Mouse (Mus musculus) spleen, postnatal 4 days (tissue): Measurements from ENCODE around the gene Vps72.
"Not testable (repeated sequence)": the region's sequence is repeated elsewhere in the genome, so short reads cannot be mapped to it uniquely, and the experiment has no call there.

Source experiments
- DNase-seq, 2 experiments: peaks; one replicate each; pipeline ENCODE4 v3.0.0; 2022; ENCODE audit warnings: low spot score in 2 of 2

Gene Vps72

GRCm38 (mm10) chr3:95110911-95111726 lies at the start of gene Vps72:
Vps72 (plus strand) TSS chr3:95111022.
- DNase-seq = peak; percentile 86 to 91

- DNase-seq = no peak
Measured at GRCm38 (mm10) chr3:95063741-95064140, 47.1 kb upstream of the Vps72 start.

GRCm38 (mm10) chr3:95065553-95065952 lies 45.3 kb upstream of the Vps72 start:
- DNase-seq = no peak

GRCm38 (mm10) chr3:95066095-95066494 lies 44.7 kb upstream of the Vps72 start:
- no peak for DNase-seq

- no peak for DNase-seq
Measured at GRCm38 (mm10) chr3:95066570-95066969, 44.3 kb upstream of the Vps72 start.

- DNase-seq = no peak
Measured at GRCm38 (mm10) chr3:95071606-95072005, 39.2 kb upstream of the Vps72 start.

GRCm38 (mm10) chr3:95088071-95088470 lies 22.8 kb upstream of the Vps72 start:
- DNase-seq = no peak

- DNase-seq = no peak
Measured at GRCm38 (mm10) chr3:95100854-95101253, 10.0 kb upstream of the Vps72 start.

GRCm38 (mm10) chr3:95105121-95105520 lies 5.7 kb upstream of the Vps72 start:
- no peak for DNase-seq

- DNase-seq = no peak
Measured at GRCm38 (mm10) chr3:95105586-95106337, 5.1 kb upstream of the Vps72 start.

- peak; percentile 96 to 98 for DNase-seq
Measured at GRCm38 (mm10) chr3:95106338-95107117, 4.3 kb upstream of the Vps72 start, which contains the start of gene Pip5k1a. Pip5k1a (minus strand) TSS chr3:95106930.

- not testable (repeated sequence) for DNase-seq
Measured at GRCm38 (mm10) chr3:95107308-95107707, 3.5 kb upstream of the Vps72 start.

GRCm38 (mm10) chr3:95107898-95108297 lies 2.9 kb upstream of the Vps72 start:
- DNase-seq = no peak

GRCm38 (mm10) chr3:95112760-95113159 lies 1.9 kb downstream of the Vps72 start:
- DNase-seq = no peak

GRCm38 (mm10) chr3:95117751-95118150 lies 6.9 kb downstream of the Vps72 start:
- DNase-seq = no peak

- DNase-seq = no peak
Measured at GRCm38 (mm10) chr3:95121580-95121979, 10.8 kb downstream of the Vps72 start.

GRCm38 (mm10) chr3:95124246-95124645 lies 13.4 kb downstream of the Vps72 start, which contains the start of gene Tmod4:
Tmod4 (plus strand) TSS chr3:95124476.
- DNase-seq = no peak

- DNase-seq = no peak
Measured at GRCm38 (mm10) chr3:95124972-95125371, 14.2 kb downstream of the Vps72 start.

GRCm38 (mm10) chr3:95129226-95129651 lies 18.4 kb downstream of the Vps72 start:
- no peak for DNase-seq

- no peak for DNase-seq
Measured at GRCm38 (mm10) chr3:95130081-95130480, 19.3 kb downstream of the Vps72 start.

- not testable (repeated sequence) for DNase-seq
Measured at GRCm38 (mm10) chr3:95132389-95132788, 21.6 kb downstream of the Vps72 start.

- DNase-seq = peak in 1 of 2 experiments; percentile 66
Measured at GRCm38 (mm10) chr3:95133176-95133575, 22.4 kb downstream of the Vps72 start.
